In the genomic region with DNA sequence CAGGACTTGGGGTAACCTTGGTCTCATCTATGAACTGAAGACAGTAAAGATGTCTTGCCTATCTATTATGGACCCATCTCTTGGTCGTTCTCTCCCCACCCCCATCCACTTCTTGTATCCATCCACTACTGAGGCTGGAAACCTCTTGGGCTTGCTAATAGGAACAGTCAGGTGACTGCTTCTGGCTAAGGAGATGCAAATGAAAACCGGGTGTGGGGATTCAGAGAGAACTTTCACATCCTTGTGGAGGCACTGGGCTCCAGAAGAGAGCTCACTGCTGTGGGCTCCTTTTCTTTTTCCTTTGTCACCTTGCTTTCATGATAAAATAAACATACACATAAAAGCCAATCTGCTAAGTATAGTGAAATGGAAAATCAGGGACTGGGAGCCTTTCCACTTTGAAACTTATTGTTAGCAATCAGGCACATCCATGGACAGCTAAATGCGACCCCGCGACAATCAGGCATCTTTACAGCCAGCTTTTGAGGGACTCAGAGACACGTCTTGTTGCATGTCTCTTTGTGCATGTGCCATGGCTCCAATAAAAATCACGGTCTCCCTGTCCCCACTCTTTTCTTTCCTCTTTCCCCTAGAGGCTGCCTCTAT, we compare ENCODE assay signal across 12 mouse cellular contexts.
"Had no signal": no experiment of that assay in that cellular context is flagged by ENCODE, and none has a peak within 500 bp of the region (broad histone marks: within the 10 kb centered on the region; RNA-seq: fewer than 3 reads in every experiment).

No protein-coding gene starts in this region.

- H3K4me1 ChIP-seq: liver, embryonic 15.5 days; midbrain, embryonic 12.5 days; stomach, embryonic 15.5 days had no signal

- H3K9me3 ChIP-seq: limb, embryonic 10.5 days; liver, embryonic 15.5 days; midbrain, embryonic 12.5 days; stomach, embryonic 15.5 days had no signal

- H3K9ac ChIP-seq: liver, embryonic 15.5 days; lung, embryonic 14.5 days; midbrain, embryonic 12.5 days; stomach, embryonic 15.5 days had no signal

- H3K27me3 ChIP-seq: liver, embryonic 15.5 days; midbrain, embryonic 12.5 days; stomach, embryonic 15.5 days had no signal

- H3K4me3 ChIP-seq: left cerebral cortex, adult 2 months; limb, embryonic 10.5 days; liver, embryonic 15.5 days; midbrain, embryonic 12.5 days; stomach, embryonic 15.5 days had no signal

- ATAC-seq: midbrain, embryonic 16.5 days had no signal

- H3K27ac ChIP-seq: left cerebral cortex, adult 2 months; limb, embryonic 10.5 days; liver, embryonic 15.5 days; midbrain, embryonic 12.5 days; stomach, embryonic 15.5 days had no signal

- H3K4me2 ChIP-seq: liver, embryonic 11.5 days; liver, embryonic 15.5 days; lung, embryonic 14.5 days; midbrain, embryonic 12.5 days; stomach, embryonic 15.5 days had no signal

- DNase-seq: kidney, postnatal 25 days; lung, postnatal 14 days; right cerebral cortex, postnatal 14 days; thymus, postnatal 4 days had no signal

- H3K36me3 ChIP-seq: limb, embryonic 10.5 days; liver, embryonic 15.5 days; midbrain, embryonic 12.5 days; stomach, embryonic 15.5 days had no signal
